Mouse (Mus musculus): ENCODE results near the gene Skap1.
A peak's percentile ranks its signal among the peaks of the same experiment; 100 is the strongest.
"Not testable (repeated sequence)": the region's sequence is repeated elsewhere in the genome, so short reads cannot be mapped to it uniquely, and the experiment has no call there.

Skap1 gene

DNA sequence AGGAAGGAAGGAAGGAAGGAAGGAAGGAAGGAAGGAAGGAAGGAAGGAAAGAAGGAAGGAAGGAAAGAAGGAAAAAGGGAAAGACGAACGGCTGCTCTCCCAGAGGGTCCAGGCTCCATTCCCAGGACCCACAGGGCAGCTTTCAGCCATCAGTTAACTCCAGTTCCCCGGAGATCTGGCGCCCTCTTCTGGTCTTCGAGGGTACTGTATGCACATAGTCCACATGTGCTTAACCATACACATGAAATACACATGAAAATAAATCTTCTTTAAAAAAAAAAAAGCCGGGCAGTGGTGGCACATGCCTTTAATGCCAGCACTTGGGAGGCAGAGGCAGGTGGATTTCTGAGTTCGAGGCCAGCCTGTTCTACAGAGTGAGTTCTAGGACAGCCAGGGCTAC, 320.5 kb downstream of the Skap1 start:
- TF ChIP-seq CTCF (conservative IDR thresholded peaks at IDR 0.05; ENCODE audit: low read length), result peak; percentile 97

GRCm38 (mm10) chr11:96786731-96787450, 322.5 kb downstream of the Skap1 start:
- Histone ChIP-seq H3K9me3 (ENCODE audit: low read length) (no peaks in the 10 kb centered on the region), H3K4me3 (replicated peaks; ENCODE audit: low read length) (peak overlapping the region; percentile 49), H3K27me3 (ENCODE audit: insufficient read depth, low read length) (no peaks in the 10 kb centered on the region), H3K4me1 (replicated peaks; ENCODE audit: low read depth, low read length) (peaks cover 72% of the 10 kb centered on the region), H3K36me3 (ENCODE audit: insufficient read depth, low read length) (peaks cover 11% of the 10 kb centered on the region)
- TF ChIP-seq NANOG (IDR thresholded peaks at IDR 0.05; ENCODE audit: borderline replicate concordance, low read length) (peak; percentile 41; the same call in 1 of the 2 replicates), CTCF (conservative IDR thresholded peaks at IDR 0.05; ENCODE audit: low read length) (no peak), POU5F1 (IDR thresholded peaks at IDR 0.05; ENCODE audit: borderline replicate concordance, low read length) (no peak)

More for the DNA sequence above, 320.5 kb downstream of the Skap1 start:
- not testable (repeated sequence) for H3K9me3 ChIP-seq (ENCODE audit: low read length); H3K4me3 ChIP-seq (replicated peaks; ENCODE audit: low read length); H3K27me3 ChIP-seq (ENCODE audit: insufficient read depth, low read length); H3K36me3 ChIP-seq (ENCODE audit: insufficient read depth, low read length)
- H3K4me1 ChIP-seq (replicated peaks; ENCODE audit: low read depth, low read length), result peaks cover 75% of the 10 kb centered on the region

DNA sequence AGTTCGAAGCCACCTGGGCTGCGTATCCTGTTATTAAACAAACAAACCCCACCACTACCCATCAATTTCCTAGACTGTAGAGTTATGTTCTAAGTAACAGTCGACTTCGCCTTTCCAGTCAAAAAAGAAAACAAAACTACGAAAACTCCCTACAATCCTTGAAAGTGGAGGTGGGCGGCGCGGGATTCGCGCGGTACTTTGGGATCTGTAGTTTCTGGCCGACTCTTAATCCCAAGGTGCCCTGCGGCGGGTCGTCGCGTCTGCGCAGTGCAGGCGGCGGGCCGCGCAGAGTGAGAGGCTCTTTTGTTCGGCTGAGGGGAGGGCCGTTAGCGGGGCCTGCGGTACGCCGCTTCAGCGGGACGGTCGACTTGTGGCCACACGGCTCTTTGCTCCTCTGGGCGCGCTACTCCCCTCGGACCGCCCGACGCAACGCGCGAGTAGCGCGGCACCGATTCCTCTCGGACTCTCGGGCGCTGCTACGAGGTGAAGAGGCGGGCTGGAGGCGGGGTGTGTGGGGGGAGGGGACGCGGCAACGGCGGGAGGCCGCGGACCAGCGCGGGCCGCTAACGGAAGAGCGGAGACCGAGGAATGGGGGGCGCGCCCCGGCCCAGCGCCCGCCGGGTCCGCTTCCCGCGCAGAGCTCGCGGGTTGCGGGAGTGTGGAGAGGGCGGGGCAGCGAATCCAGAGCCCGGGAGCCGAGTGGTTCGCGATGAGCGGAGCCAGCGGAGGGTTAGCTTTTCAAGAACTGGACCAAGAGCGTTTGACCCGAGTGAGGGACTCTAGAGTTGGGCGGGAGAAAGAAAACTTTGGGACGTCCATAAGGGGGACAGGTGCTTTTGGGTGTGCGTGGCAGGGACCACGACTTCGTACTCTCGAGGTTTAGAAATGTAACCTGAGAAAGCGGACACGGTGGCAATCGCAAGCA, 324.7 kb downstream of the Skap1 start, which contains the start of gene Cbx1:
TSS of gene Cbx1 (plus strand) at position 257 of the 925 bp plus-strand sequence.
- no peak for TF ChIP-seq NANOG (IDR thresholded peaks at IDR 0.05; ENCODE audit: borderline replicate concordance, low read length)
- no peak for TF ChIP-seq CTCF (conservative IDR thresholded peaks at IDR 0.05; ENCODE audit: low read length)
- Histone ChIP-seq H3K4me3 (replicated peaks; ENCODE audit: low read length) (peak within 1 kb of the TSS; percentile 93), H3K36me3 (ENCODE audit: insufficient read depth, low read length) (peaks cover 32% of the 10 kb centered on the region), H3K4me1 (replicated peaks; ENCODE audit: low read depth, low read length) (peaks cover 78% of the 10 kb centered on the region), H3K9me3 (ENCODE audit: low read length) (no peaks in the 10 kb centered on the region), H3K27me3 (ENCODE audit: insufficient read depth, low read length) (no peaks in the 10 kb centered on the region)

- Histone ChIP-seq H3K4me1 (replicated peaks; ENCODE audit: low read depth, low read length) (peaks cover 78% of the 10 kb centered on the region), H3K36me3 (ENCODE audit: insufficient read depth, low read length) (peaks cover 35% of the 10 kb centered on the region), H3K4me3 (replicated peaks; ENCODE audit: low read length) (peak overlapping the region; percentile 93), H3K9me3 (ENCODE audit: low read length) (no peaks in the 10 kb centered on the region), H3K27me3 (ENCODE audit: insufficient read depth, low read length) (no peaks in the 10 kb centered on the region)
- TF ChIP-seq NANOG (IDR thresholded peaks at IDR 0.05; ENCODE audit: borderline replicate concordance, low read length) (peak; percentile 64; the same call in 1 of the 2 replicates), POU5F1 (IDR thresholded peaks at IDR 0.05; ENCODE audit: borderline replicate concordance, low read length) (no peak), CTCF (conservative IDR thresholded peaks at IDR 0.05; ENCODE audit: low read length) (no peak; the same call in 1 of the 2 replicates)
Observed at GRCm38 (mm10) chr11:96789990-96790389, 325.6 kb downstream of the Skap1 start.

- H3K4me1 ChIP-seq (replicated peaks; ENCODE audit: low read depth, low read length), result peaks cover 78% of the 10 kb centered on the region
- H3K36me3 ChIP-seq (ENCODE audit: insufficient read depth, low read length), result peaks cover 41% of the 10 kb centered on the region
- H3K4me3 ChIP-seq (replicated peaks; ENCODE audit: low read length), result peak overlapping the region; percentile 93
- H3K9me3 ChIP-seq (ENCODE audit: low read length), result no peaks in the 10 kb centered on the region
- H3K27me3 ChIP-seq (ENCODE audit: insufficient read depth, low read length), result no peaks in the 10 kb centered on the region
- TF ChIP-seq NANOG (IDR thresholded peaks at IDR 0.05; ENCODE audit: borderline replicate concordance, low read length) (no peak), POU5F1 (IDR thresholded peaks at IDR 0.05; ENCODE audit: borderline replicate concordance, low read length) (no peak), CTCF (conservative IDR thresholded peaks at IDR 0.05; ENCODE audit: low read length) (no peak)
Observed at GRCm38 (mm10) chr11:96790681-96791080, 326.3 kb downstream of the Skap1 start.

DNA sequence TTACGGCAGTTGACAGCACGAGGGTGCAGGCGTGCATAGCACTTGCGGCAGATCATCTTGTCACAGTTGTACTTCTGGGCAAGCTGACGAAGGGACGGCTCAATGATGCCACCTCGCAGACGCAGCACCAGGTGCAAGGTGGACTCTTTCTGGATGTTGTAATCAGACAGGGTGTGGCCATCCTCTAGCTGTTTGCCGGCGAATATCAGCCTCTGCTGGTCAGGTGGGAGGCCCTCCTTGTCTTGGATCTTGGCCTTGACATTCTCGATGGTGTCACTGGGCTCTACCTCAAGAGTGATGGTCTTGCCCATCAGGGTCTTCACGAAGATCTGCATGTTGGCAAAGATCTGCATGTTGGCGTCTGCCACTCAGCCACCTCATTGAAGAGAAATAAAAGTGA, 331.1 kb downstream of the Skap1 start:
- Histone ChIP-seq H3K4me1 (replicated peaks; ENCODE audit: low read depth, low read length) (peaks cover 86% of the 10 kb centered on the region), H3K9me3 (ENCODE audit: low read length) (no peaks in the 10 kb centered on the region), H3K27me3 (ENCODE audit: insufficient read depth, low read length) (no peaks in the 10 kb centered on the region), H3K4me3 (replicated peaks; ENCODE audit: low read length) (peak overlapping the region; percentile 64), H3K36me3 (ENCODE audit: insufficient read depth, low read length) (peaks cover 82% of the 10 kb centered on the region)
- TF ChIP-seq POU5F1 (IDR thresholded peaks at IDR 0.05; ENCODE audit: borderline replicate concordance, low read length) (no peak), NANOG (IDR thresholded peaks at IDR 0.05; ENCODE audit: borderline replicate concordance, low read length) (no peak), CTCF (conservative IDR thresholded peaks at IDR 0.05; ENCODE audit: low read length) (no peak)

- H3K4me1 ChIP-seq (replicated peaks; ENCODE audit: low read depth, low read length), result peaks cover 90% of the 10 kb centered on the region
- no peaks in the 10 kb centered on the region for H3K27me3 ChIP-seq (ENCODE audit: insufficient read depth, low read length)
- peak overlapping the region; percentile 64; the same call in 1 of the 2 replicates for H3K4me3 ChIP-seq (replicated peaks; ENCODE audit: low read length)
- TF ChIP-seq POU5F1 (IDR thresholded peaks at IDR 0.05; ENCODE audit: borderline replicate concordance, low read length) (no peak), NANOG (IDR thresholded peaks at IDR 0.05; ENCODE audit: borderline replicate concordance, low read length) (peak; percentile 55; the same call in 1 of the 2 replicates)
- no peaks in the 10 kb centered on the region for H3K9me3 ChIP-seq (ENCODE audit: low read length)
- H3K36me3 ChIP-seq (ENCODE audit: insufficient read depth, low read length), result peaks cover 86% of the 10 kb centered on the region
Observed at GRCm38 (mm10) chr11:96796081-96796480, 331.7 kb downstream of the Skap1 start.

DNA sequence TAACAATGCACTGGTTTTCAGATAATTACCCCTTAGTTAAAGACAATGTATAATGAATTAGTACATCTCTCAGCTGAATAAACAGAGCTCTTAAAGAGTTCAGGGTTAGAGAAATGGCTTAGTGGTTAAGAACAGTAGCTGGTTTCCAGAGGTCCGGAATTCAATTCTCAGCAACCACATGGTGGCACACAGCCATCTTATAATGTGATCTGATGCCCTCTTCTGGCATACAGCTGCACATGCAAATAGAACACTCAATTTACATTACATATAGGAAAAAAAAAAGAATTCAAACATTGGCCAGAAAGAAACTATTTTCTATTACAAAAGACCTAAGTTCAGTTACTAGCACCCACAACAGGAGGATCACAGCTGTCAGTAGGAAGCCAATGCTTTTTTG, 332.2 kb downstream of the Skap1 start:
- Histone ChIP-seq H3K4me1 (replicated peaks; ENCODE audit: low read depth, low read length) (peaks cover 88% of the 10 kb centered on the region), H3K36me3 (ENCODE audit: insufficient read depth, low read length) (peaks cover 86% of the 10 kb centered on the region), H3K9me3 (ENCODE audit: low read length) (no peaks in the 10 kb centered on the region), H3K4me3 (replicated peaks; ENCODE audit: low read length) (0 out of 2 replicates have a peak overlapping the region, but pooled peaks have one; percentile 64), H3K27me3 (ENCODE audit: insufficient read depth, low read length) (no peaks in the 10 kb centered on the region)
- TF ChIP-seq NANOG (IDR thresholded peaks at IDR 0.05; ENCODE audit: borderline replicate concordance, low read length) (no peak), CTCF (conservative IDR thresholded peaks at IDR 0.05; ENCODE audit: low read length) (0 out of 2 replicates have a peak, but pooled peaks have one; percentile 3)

Measured in E14TG2a.4 (cell line).